Mouse (Mus musculus) G1E (cell line): ENCODE measurements at regions not wholly inside any gene's neighbourhood (a gene's known extent, or its start where the extent isn't known, plus 50 kb on each side); places are given as distances from the start of the nearest gene placed in this dataset.

ENCODE experiments used
- ATAC-seq: 2 replicates; pipeline ENCODE4 v1.8.0; 2016; ENCODE audit warnings: mild to moderate bottlenecking; ENCODE audit not compliant: insufficient number of reproducible peaks, poor library complexity, low FRiP score, severe bottlenecking; ENCODE audit errors: extremely low read depth
- DNase-seq: peaks from one replicate; pipeline ENCODE4 v3.0.0; 2012; ENCODE audit warnings: low spot score
- H3K27me3 ChIP-seq: 2 replicates; pipeline ENCODE4 v1.6.1; 2012; ENCODE audit warnings: mild to moderate bottlenecking, low read length, inconsistent platforms; ENCODE audit not compliant: insufficient read depth
- H3K36me3 ChIP-seq: replicated peaks from 2 replicates; pipeline ENCODE3; 2012; ENCODE audit warnings: mild to moderate bottlenecking, inconsistent platforms
- H3K4me1 ChIP-seq: 2 replicates; pipeline ENCODE4 v1.6.1; 2012; ENCODE audit warnings: low read depth, low read length, inconsistent platforms, mixed read lengths; ENCODE audit not compliant: insufficient read depth
- H3K4me3 ChIP-seq: 2 replicates; pipeline ENCODE4 v1.5.1; 2012; ENCODE audit warnings: low read depth, mild to moderate bottlenecking, inconsistent platforms, low read length, moderate library complexity, mixed read lengths
- H3K9me3 ChIP-seq: replicated peaks from 2 replicates; pipeline ENCODE4 v1.6.1; 2012; ENCODE audit warnings: inconsistent platforms
- CTCF ChIP-seq: IDR thresholded peaks from 2 replicates; pipeline ENCODE4 v1.5.1; 2012; ENCODE audit warnings: low read depth, low read length, inconsistent platforms, mixed read lengths
- GATA1 ChIP-seq: IDR thresholded peaks from 2 replicates; pipeline ENCODE4 v1.6.1; 2012; ENCODE audit warnings: borderline replicate concordance, low read length, inconsistent platforms, mixed read lengths
- GATA2 ChIP-seq: IDR thresholded peaks from 2 replicates; pipeline ENCODE4 v1.6.1; 2012; ENCODE audit warnings: low read depth, low read length, inconsistent platforms, borderline replicate concordance
- POLR2AphosphoS5 ChIP-seq: IDR thresholded peaks from 2 replicates; pipeline ENCODE4 v1.6.1; 2012; ENCODE audit warnings: low read depth, low read length, inconsistent platforms; ENCODE audit not compliant: insufficient replicate concordance
- TAL1 ChIP-seq: conservative IDR thresholded peaks from 2 replicates; pipeline ENCODE4 v1.6.1; 2012; ENCODE audit warnings: low read depth, low read length, inconsistent platforms, mixed read lengths

DNA sequence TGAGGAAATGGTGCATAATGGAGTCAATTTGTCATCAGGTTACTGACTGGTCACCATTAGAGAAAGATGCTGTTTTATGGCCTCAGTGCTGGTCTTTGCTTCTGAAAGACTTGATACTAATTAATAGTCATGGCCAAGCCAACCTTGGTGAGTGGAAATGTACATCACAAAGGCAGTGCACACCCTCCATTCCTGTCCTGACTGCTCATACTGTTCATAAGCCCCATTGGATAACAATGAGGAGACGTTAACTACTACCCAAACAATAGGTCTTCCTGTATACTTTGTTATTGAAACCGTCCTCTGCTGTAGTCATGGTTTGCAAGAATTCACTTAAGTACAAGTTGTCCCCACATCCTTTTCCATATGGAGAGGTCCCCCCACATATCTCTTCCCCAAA is 605.8 kb upstream of the Slc35b3 start:
- Histone ChIP-seq H3K4me1 (no peaks in the 10 kb centered on the region), H3K36me3 (no peaks in the 10 kb centered on the region), H3K27me3 (no peaks in the 10 kb centered on the region), H3K4me3 (no peak overlapping the region), H3K9me3 (peaks cover 17% of the 10 kb centered on the region)
- no peak for ATAC-seq
- no peak for DNase-seq
- TF ChIP-seq GATA2 (no peak), CTCF (no peak), GATA1 (no peak), TAL1 (no peak), POLR2AphosphoS5 (no peak)

DNA sequence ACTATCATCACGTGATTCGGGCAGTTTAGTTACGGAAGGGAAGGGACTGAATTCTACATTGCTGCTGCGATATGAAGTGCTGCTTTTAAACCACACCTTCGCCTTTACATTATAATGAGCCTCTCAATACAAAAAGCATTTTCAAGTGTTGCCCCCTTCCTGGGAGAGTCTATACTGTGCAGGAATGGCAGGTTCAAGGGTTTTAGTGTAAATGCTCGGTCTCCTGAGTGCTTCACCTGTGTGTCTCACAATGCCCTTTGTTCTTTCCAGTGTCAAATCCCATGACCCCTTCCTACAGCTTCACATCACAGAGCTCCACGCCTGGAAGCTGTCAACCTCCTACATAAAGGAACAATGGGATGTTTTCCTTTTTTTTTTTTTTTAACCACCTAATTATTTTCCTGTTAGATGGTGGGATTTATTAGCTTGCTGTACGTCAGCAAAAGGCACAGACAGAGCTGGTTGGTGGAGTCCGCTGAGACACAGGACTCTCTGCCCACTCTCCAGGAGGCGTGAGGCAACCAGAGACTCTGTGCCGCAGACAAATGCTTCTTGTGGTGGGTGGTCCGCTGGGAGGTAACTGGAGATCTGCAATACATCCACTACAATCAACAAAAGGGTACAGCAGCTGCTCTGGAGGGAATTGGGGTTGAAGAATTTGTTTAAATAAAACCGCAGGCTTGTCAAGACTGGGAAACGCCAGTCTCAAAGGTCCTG is 577.2 kb upstream of the Slc35b3 start:
- no peaks in the 10 kb centered on the region for H3K4me1 ChIP-seq
- no peak for ATAC-seq

DNA sequence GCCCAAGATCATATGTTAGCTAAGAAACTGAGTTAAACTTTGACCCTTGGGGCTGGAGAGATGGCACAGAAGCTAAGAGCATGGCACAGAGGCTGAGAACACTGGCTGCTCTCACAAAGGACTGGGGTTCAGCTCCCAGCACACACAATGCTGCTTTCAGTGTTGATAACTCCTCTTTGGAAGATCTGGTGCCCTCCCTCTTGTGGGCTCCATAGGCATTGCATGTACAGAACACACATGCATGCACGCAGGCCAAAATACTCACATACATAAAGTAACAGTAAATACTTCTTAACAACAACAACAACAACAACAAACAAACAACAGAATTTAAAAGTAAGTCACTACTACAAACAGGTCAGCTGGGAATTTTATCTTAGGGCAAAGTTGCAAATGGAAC is 565.8 kb upstream of the Slc35b3 start:
- no peaks in the 10 kb centered on the region for H3K4me1 ChIP-seq
- ATAC-seq (no peak), DNase-seq (no peak)
- H3K36me3 ChIP-seq = no peaks in the 10 kb centered on the region
- H3K27me3 ChIP-seq = no peaks in the 10 kb centered on the region
- peaks cover 8% of the 10 kb centered on the region for H3K9me3 ChIP-seq
- no peak overlapping the region for H3K4me3 ChIP-seq
- TF ChIP-seq TAL1 (no peak), GATA1 (no peak), GATA2 (no peak), CTCF (no peak), POLR2AphosphoS5 (no peak)

More for the DNA sequence above, 577.2 kb upstream of the Slc35b3 start:
- H3K27me3 ChIP-seq = no peaks in the 10 kb centered on the region
- no peak for DNase-seq
- H3K36me3 ChIP-seq = no peaks in the 10 kb centered on the region
- no peak overlapping the region for H3K4me3 ChIP-seq
- peaks cover 24% of the 10 kb centered on the region for H3K9me3 ChIP-seq
- TF ChIP-seq TAL1 (no peak), CTCF (no peak), GATA2 (no peak), GATA1 (no peak), POLR2AphosphoS5 (no peak)

DNA sequence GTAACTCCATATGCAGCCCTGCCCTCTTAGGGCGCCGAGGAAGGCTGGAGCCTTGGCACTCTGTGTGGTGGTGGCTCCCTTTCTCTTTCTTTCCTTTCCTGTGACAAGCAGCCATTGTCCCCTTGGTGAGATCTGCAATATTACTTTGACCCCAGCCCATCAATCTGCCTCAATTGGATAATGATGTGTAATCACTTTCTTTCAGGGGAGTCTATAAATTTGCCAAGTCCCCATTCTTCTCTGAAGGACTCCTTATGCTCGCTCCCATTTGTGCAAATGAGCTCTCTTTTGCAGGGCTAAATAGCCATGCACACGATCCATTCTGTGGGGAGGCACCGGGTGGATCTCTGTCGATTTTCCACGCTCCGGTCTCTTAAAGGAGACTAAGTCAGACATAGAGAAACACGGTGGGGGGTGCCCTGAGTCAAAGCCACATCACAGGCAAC is 563.2 kb upstream of the Slc35b3 start:
- H3K4me3 ChIP-seq = no peak overlapping the region
- ATAC-seq = no peak
- TF ChIP-seq TAL1 = no peak
- no peak for TF ChIP-seq POLR2AphosphoS5
- TF ChIP-seq GATA2 = no peak
- TF ChIP-seq GATA1 = no peak
- no peak for TF ChIP-seq CTCF
- DNase-seq = no peak
- peaks cover 7% of the 10 kb centered on the region for H3K9me3 ChIP-seq
- H3K27me3 ChIP-seq = no peaks in the 10 kb centered on the region
- no peaks in the 10 kb centered on the region for H3K36me3 ChIP-seq
- H3K4me1 ChIP-seq = no peaks in the 10 kb centered on the region

DNA sequence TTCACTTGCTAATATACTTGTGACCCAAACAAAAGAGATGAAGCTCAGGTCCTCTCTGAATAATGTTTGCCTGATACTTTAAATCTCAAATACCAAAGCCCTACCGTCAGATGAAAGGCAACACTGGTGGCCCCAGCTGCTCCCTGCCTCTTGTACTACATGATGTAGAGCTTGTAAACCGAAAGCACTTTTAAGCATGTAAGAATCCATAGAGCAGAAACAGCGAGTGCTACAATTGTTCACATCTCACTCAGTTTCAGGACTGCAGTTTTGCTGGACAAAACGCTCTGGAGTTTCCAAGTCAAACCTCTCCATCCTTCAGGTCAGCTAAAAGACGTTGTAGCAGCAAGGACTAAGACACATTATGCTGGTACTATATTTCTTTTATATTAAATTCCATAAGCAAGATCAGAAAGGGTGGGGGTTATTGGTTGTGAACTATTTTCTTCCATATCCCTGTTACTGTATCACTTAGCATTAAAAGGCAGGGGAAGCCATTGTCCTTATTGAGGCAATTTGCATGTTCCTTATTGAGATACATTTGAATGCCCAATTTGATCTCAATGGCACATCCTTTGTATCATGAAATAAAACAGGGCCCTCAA is 562.7 kb upstream of the Slc35b3 start:
- H3K36me3 ChIP-seq = no peaks in the 10 kb centered on the region
- peaks cover 9% of the 10 kb centered on the region for H3K9me3 ChIP-seq
- H3K4me1 ChIP-seq = no peaks in the 10 kb centered on the region
- ATAC-seq (no peak), DNase-seq (no peak)
- no peaks in the 10 kb centered on the region for H3K27me3 ChIP-seq
- H3K4me3 ChIP-seq = no peak overlapping the region
- TF ChIP-seq GATA1 (no peak), CTCF (no peak), GATA2 (no peak), POLR2AphosphoS5 (no peak), TAL1 (no peak)

DNA sequence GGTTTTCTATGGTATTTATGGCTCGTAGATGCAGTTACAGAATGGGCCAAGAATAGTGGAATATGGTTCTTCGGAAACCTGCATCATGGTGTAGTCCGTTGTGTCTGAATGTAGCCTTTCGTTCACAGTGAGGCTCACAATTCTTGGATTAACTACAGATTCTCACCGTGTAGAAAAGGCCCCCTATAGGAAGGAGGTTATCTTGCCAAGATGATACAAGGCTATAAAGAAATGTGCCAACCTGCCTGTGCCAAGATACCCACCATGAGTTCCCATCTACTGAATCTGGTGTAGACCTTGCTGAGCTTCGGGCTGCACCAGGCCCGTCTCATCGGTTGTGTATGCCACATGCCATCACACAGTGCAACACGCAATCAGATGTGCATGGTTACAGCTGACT is 560.2 kb upstream of the Slc35b3 start:
- TF ChIP-seq TAL1 = no peak
- no peak for TF ChIP-seq GATA1
- no peak for TF ChIP-seq POLR2AphosphoS5
- TF ChIP-seq CTCF = no peak
- TF ChIP-seq GATA2 = no peak
- no peaks in the 10 kb centered on the region for H3K27me3 ChIP-seq
- H3K4me3 ChIP-seq = no peak overlapping the region
- peaks cover 18% of the 10 kb centered on the region for H3K9me3 ChIP-seq
- H3K4me1 ChIP-seq = no peaks in the 10 kb centered on the region
- DNase-seq (no peak), ATAC-seq (no peak)
- no peaks in the 10 kb centered on the region for H3K36me3 ChIP-seq
